Mouse (Mus musculus) C2C12 (cell line): ENCODE results near the gene Tradd. TPM values are rescaled to one million over a fixed set of nuclear protein-coding genes. Genes with fewer than 3 reads are reported as not detected.
A peak's percentile ranks its signal among the peaks of the same experiment; 100 is the strongest.

ENCODE experiments used
- H3K27me3 ChIP-seq: one replicate; pipeline ENCODE4 v1.6.1; 2011; ENCODE audit not compliant: control insufficient read depth, insufficient read depth, insufficient read length
- H3K36me3 ChIP-seq: one replicate; pipeline ENCODE4 v1.6.1; 2011; ENCODE audit not compliant: control insufficient read depth, insufficient read depth
- H3K4me3 ChIP-seq: one replicate; pipeline ENCODE4 v1.5.1; 2011; ENCODE audit warnings: mild to moderate bottlenecking, control low read depth; ENCODE audit not compliant: poor library complexity, insufficient read depth, severe bottlenecking
- H3K79me2 ChIP-seq: one replicate; pipeline ENCODE4 v1.6.1; 2011; ENCODE audit not compliant: control insufficient read depth, insufficient read depth
- H3K79me3 ChIP-seq: one replicate; pipeline ENCODE4 v1.6.1; 2011; ENCODE audit warnings: low read depth, control low read depth
- H3ac ChIP-seq: one replicate; pipeline ENCODE3; 2011; ENCODE audit warnings: low read depth; ENCODE audit not compliant: control insufficient read depth, insufficient read length
- CEBPB ChIP-seq: IDR thresholded peaks from one replicate; pipeline ENCODE4 v1.6.1; 2011; ENCODE audit warnings: low read depth, mild to moderate bottlenecking, control low read depth, moderate library complexity
- CTCF ChIP-seq: IDR thresholded peaks from one replicate; pipeline ENCODE4 v1.5.1; 2011; ENCODE audit not compliant: control insufficient read depth, insufficient read depth, insufficient read length
- FOSL1 ChIP-seq: IDR thresholded peaks from one replicate; pipeline ENCODE4 v1.8.0; 2011; ENCODE audit warnings: mild to moderate bottlenecking, low read length; ENCODE audit not compliant: poor library complexity, insufficient read depth, severe bottlenecking
- MAX ChIP-seq: IDR thresholded peaks from one replicate; pipeline ENCODE4 v1.6.1; 2011; ENCODE audit warnings: mild to moderate bottlenecking, control low read depth
- MYOD1 ChIP-seq: IDR thresholded peaks from one replicate; pipeline ENCODE4 v1.6.1; 2011; ENCODE audit warnings: low read depth; ENCODE audit not compliant: control insufficient read depth, insufficient read length
- MYOG ChIP-seq: IDR thresholded peaks from one replicate; pipeline ENCODE4 v1.6.1; 2011; ENCODE audit not compliant: control insufficient read depth, insufficient read length; ENCODE audit errors: extremely low read depth
- USF1 ChIP-seq: IDR thresholded peaks from one replicate; pipeline ENCODE4 v1.6.1; 2011; ENCODE audit warnings: low read depth, mild to moderate bottlenecking, control low read depth, moderate library complexity
- polyA plus RNA-seq: library from polyadenylated mRNA; unstranded; fragments of >200 nt; fragmentation: generic; extraction: Trizol; gene quantifications from one replicate; pipeline ENCODE4 v1.2.1, GENCODE M21; 2012; ENCODE audit warnings: missing spikeins

Tradd gene
- polyA plus RNA-seq, 1 experiment, result 27.3 TPM

DNA sequence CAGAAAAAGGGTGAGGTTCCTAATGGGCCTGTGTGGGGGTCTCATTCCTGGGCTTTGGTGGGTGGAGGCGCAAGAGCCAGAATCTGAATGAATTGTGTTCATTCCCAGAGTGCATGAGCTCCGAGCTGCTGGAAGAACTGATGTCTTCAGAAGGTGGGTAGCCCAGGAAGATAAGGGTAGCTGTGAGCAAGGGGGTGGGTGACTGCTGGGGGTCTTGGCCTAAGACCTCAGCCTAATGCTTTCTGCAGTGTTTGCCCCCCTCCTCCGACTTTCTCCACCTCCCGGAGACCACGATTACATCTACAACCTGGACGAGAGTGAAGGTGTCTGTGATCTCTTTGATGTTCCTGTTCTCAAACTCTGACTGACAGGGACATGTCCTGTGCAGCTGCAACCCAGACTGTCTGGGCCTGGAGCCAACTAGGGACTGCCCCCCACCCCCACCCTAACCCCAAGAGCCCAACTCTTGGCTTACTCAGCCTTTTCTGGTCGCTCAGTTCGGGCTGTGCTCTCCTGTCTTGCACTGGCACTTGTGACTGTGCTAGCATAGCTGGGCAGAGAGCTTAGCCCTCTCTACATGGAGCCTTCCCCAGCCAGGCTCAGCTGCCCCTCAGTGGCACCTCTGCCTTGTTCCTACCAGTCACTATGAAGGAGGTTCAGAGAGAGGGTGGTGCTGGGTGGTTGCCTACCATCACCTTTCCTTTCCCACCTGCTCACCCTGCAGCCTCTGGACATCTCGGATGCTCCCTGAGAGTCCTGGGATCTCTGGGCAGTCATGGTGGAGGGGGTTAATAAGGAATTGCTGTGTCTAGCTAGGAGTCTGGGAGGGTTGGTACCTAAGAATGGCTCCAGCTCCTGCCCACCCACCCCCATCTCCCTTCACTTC, 40.2 kb upstream of the Tradd start:
- no peak overlapping the region for H3K4me3 ChIP-seq
- no peak for TF ChIP-seq USF1
- peak; percentile 68 for TF ChIP-seq MYOD1
- peaks cover 73% of the 10 kb centered on the region for H3K36me3 ChIP-seq
- no peaks in the 10 kb centered on the region for H3K27me3 ChIP-seq
- H3K79me2 ChIP-seq, result peaks cover 33% of the 10 kb centered on the region
- peaks cover 9% of the 10 kb centered on the region for H3K79me3 ChIP-seq
- no peak overlapping the region for H3ac ChIP-seq

DNA sequence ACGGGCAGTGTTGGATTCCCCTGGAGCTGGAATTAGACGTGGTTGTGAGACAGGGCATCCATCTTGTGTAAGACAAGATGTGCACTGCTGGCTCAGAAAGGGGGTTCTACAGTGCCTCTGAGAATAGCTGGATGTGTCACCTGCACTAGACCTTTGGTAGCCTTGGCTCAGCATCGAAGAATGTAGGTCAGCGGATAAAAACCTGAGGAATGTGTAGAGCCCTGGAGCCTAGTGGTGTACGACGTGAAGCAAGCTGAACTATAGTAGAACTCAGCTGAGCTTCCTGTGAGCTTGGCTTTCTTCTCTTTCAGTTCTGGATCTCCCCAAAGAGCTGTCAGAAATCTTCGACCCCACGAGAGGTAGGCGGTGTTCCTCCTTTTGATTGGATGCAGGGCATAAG, 39.5 kb upstream of the Tradd start:
- Histone ChIP-seq H3K79me3 (peaks cover 16% of the 10 kb centered on the region), H3K79me2 (peaks cover 40% of the 10 kb centered on the region), H3K4me3 (no peak overlapping the region), H3K27me3 (no peaks in the 10 kb centered on the region), H3ac (no peak overlapping the region), H3K36me3 (peaks cover 78% of the 10 kb centered on the region)
- TF ChIP-seq MAX, result no peak
- no peak for TF ChIP-seq CTCF
- no peak for TF ChIP-seq CEBPB
- TF ChIP-seq MYOD1, result no peak
- TF ChIP-seq FOSL1, result no peak
- no peak for TF ChIP-seq USF1
- TF ChIP-seq MYOG, result no peak

DNA sequence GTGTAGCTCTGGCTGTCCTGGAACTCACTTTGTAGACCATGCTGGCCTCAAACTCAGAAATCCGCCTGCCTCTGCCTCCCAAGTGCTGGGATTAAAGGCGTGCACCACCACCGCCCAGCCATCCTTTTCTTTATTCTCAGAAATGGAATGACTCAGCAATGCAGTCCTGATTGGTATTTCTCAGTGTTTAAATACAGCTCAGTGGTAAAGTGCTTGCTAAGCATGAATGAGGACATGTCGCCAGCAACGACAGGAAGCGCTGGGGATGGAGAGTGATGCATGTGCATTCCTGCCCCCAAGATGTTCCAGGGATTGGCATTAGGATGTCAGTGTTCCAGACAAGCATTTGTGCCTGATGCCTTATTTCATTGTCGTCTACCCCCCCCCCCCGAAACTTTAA, 39.0 kb upstream of the Tradd start:
- peaks cover 78% of the 10 kb centered on the region for H3K36me3 ChIP-seq
- H3K79me2 ChIP-seq, result peaks cover 44% of the 10 kb centered on the region
- H3ac ChIP-seq, result no peak overlapping the region
- TF ChIP-seq MYOG (no peak), CTCF (no peak), MYOD1 (no peak), MAX (no peak), USF1 (no peak)
- no peaks in the 10 kb centered on the region for H3K27me3 ChIP-seq
- H3K79me3 ChIP-seq, result peaks cover 21% of the 10 kb centered on the region
- H3K4me3 ChIP-seq, result no peak overlapping the region

DNA sequence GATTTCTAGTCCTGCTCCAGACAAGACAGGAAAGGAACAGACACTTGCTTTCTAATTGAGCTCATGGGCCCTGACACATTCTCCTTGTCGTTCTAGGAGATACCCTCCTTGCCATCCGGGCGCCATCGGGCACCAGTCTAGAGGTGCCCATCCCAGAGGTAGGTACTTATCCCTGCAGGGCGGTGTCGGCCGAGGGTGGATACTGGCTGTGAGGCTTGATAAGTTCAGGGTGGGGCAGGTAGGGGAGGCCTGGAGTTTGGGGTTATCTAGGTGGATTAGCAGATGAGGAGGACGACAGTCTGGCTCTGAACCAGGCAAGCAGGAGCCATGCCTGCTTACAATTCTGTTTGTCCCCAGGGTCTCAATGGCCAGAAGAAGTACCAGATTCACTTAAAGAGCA, 35.6 kb upstream of the Tradd start:
- Histone ChIP-seq H3K36me3 (peaks cover 56% of the 10 kb centered on the region), H3K27me3 (no peaks in the 10 kb centered on the region), H3K4me3 (no peak overlapping the region), H3K79me2 (peaks cover 59% of the 10 kb centered on the region), H3K79me3 (peaks cover 29% of the 10 kb centered on the region), H3ac (no peak overlapping the region)
- TF ChIP-seq USF1 (no peak), MAX (no peak), MYOD1 (no peak), CEBPB (no peak), FOSL1 (no peak), CTCF (no peak), MYOG (no peak)

DNA sequence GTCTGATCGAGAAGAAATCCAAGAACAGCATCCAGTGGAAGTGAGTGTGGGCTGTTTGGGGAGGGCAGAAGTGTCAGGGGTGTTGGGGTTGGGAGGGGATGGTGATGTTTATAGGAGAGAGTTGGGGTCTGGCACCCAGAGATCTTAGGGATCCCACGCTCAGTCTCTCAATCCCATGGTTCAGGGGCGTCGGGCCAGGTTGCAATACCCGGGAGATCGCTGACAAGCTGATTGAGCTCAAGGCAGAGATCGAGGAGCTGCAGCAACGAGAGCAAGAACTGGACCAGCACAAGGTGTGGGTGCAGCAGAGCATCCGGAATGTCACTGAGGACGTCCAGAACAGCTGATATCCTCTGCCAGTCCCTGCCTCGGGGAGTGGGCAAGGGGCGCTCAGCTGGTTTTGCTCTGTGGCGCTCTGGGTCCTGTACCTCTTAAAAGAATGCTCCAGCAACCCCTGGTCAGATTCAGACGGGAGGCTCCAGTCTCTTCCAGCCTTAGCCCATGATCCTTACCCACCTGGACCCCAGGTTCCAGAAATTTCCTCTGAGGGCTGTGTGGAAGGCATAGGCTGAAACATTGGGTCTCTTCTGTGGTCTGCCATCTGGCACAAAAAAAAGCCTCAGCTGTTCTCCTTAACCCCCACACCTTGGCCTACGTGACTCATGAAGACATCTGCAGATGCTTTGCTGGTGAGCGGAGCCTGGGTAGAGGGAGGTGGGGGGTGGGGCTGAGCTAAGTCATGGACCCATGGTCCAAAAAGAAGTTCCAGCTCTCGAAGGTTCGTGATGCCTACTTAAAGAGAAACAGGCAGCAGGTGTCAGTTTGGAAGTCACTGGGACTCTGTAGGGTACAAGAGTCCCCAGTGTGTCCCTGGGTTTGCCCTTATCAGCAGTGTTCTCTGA, 34.2 kb upstream of the Tradd start:
- H3K27me3 ChIP-seq, result no peaks in the 10 kb centered on the region
- peaks cover 59% of the 10 kb centered on the region for H3K79me2 ChIP-seq
- H3K4me3 ChIP-seq, result peak overlapping the region; percentile 97
- no peak for TF ChIP-seq FOSL1
- peak; percentile 28 for TF ChIP-seq MYOD1
- peaks cover 47% of the 10 kb centered on the region for H3K36me3 ChIP-seq
- H3ac ChIP-seq, result peak overlapping the region; percentile 96
- H3K79me3 ChIP-seq, result peaks cover 29% of the 10 kb centered on the region

DNA sequence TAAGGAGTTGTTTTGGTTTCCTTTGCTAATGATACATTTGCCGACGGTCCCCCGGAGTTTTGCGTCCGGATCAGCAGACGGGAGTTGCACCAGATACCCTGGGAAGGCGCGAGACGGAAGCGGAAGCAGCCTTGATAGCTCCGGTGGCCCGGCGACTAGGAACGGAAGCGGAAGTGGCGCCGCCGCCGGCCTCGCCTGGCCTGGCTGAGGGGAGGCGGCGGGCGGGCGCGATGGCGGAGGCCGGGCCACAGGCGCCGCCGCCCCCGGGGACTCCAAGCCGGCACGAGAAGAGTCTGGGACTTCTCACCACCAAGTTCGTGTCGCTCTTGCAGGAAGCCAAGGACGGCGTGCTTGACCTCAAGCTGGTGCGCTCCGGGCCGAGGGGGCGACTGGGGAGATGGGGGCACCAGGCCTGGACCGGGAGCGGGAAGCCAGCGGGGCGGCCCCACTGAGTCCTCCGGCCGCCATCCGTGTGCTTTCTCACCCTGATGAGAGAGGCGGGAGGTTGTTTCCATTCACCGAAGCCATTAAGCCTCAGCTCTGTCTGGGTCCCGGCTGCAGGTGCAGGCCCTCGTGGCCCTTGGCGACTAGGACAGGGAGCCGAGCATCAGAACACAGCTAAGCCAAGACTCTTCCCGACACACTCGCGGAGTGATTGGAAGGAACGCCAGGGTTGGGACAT, 33.2 kb upstream of the Tradd start, which contains the start of gene E2f4:
E2f4 (plus strand) TSS at position 153 of the 682 bp plus-strand sequence.
- no peak for TF ChIP-seq CEBPB
- no peak for TF ChIP-seq CTCF
- TF ChIP-seq USF1, result no peak
- TF ChIP-seq MAX, result peak; percentile 44
- no peak for TF ChIP-seq MYOD1
- Histone ChIP-seq H3ac (peak within 1 kb of the TSS; percentile 96), H3K79me3 (peaks cover 26% of the 10 kb centered on the region), H3K27me3 (no peaks in the 10 kb centered on the region), H3K36me3 (peaks cover 41% of the 10 kb centered on the region), H3K4me3 (peak within 1 kb of the TSS; percentile 97), H3K79me2 (peaks cover 56% of the 10 kb centered on the region)
